Mouse (Mus musculus) T-helper 17 cell (primary cell): ENCODE data around the gene Fam19a5.

Experiments
- in situ Hi-C, 2 experiments: fragments of 300-600 bp; cut with MboI, MseI; formaldehyde crosslinking; loops; 1 replicate in 1 of 2; 2 replicates in 1 of 2; pipeline ENCODE4 v1.15.1; 2025; ENCODE audit warnings: high pct_unique_total_duplicates in 2 of 2

Gene Fam19a5

DNA sequence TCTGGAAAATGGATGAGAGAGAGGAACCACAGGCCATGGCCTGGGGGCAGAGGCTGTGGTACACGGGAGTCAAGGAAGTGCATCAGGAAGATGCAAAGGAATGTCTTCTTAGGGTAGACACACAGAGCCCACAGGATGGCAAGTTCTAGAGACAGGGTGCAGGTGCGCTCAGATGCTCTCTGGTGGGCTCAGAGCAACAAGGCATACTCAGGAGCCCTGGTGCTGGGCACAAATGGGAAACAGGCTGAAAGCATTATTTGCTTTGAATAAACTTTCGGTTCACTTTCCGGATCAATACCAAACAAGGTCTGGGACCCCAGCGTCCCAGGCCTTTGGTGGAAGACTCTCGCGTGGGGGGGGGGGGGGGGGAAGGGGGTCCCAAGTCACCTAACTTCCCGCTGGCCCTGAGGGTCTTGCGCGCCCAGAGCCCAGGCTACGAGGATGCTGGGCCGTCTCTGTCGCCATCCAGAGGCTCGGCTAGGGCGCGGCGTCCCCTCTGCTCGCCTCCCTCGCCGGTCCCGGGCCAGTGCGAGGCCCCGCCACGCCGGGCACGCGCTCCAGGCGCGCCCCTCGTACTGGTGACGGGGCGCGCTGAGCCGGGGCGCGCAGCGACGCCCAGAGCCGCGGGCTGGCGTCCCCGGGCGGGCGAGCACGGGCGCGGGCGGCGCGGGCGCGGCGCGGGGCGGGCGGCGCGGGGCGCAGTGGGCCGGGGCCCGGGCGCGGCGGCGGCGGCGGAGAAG, at the start of gene Fam19a5:
Gene Fam19a5 (plus strand): TSS at position 701 of the 740 bp plus-strand sequence.
- in situ Hi-C loops: no loop called here

DNA sequence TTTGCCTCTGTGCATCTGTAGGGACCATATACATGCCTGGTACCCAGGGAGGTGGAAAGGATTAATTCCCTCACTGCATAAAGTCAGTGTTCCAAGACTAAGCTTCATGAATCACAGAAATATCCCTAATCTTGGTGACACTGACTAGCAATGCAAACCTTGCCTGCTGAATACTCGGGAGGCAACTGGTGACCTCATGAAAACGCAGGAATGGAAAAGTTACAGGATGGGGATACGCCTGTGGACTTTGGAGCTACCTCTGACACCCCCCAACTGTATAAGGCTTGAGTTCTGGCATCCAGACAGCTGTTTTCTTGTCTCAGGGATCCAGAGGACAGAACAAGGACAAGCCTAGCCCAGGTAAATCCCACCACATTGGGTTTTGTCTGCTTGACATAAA, 42.4 kb upstream of the Fam19a5 start:
- in situ Hi-C loops: no loop called here

DNA sequence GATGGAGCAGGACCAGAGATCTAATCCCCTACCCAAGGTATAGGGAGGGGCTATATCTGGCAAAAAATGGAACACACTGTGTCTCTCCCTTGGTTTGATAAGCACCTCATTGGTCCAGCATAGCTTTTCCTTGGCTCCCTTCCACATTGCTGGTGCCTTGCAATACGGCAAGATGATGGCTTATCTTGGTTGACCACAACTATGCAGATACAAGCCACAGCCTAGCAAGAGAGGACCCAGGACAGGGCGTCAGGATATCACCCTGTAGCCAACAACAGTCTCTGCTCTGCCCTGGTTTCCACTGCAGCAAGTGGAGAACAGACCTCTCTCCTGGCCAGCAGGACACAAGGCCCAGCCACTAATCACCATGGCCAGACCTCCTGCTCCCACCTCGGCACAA, 36.8 kb upstream of the Fam19a5 start:
- in situ Hi-C loops: no loop called here

DNA sequence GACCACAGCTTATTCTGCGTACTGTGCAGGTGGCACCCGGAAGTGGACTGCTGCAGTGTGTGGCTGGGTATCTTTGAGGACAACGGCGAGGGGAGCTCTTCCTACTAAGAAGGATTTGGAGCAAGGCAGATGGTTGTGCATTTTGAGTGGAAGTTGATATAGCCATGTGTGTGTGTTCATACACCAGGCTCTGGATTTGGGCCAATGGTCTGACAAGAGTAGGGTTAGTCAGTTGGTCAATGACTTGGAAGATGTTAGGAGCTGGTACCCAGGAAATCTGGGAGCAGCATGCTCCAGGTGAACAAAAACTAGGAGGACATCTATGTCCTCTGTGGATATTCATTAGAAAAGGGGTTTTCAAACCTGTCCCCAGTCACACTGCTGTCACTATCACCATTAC, 33.2 kb upstream of the Fam19a5 start:
- in situ Hi-C loops: no loop called here

DNA sequence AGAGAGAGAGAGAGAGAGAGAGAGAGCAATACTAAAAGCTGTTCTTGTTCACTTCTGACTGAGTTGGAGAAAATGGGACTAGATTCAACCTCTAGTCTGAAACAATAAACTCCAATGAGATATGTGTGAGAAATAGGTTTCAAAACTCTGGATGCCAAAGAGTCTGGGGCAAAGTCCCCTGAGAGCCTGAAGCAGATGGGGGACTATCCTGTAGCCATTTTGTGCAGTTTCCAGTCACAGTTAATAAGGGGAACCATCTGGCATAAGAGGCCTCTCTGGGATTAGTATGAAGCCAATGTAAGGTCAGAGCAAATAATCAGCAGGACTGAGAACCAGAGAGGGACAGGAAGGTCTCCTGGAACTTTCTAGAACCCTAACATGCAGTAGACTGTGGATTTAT, 25.9 kb upstream of the Fam19a5 start:
- in situ Hi-C loops: no loop called here

DNA sequence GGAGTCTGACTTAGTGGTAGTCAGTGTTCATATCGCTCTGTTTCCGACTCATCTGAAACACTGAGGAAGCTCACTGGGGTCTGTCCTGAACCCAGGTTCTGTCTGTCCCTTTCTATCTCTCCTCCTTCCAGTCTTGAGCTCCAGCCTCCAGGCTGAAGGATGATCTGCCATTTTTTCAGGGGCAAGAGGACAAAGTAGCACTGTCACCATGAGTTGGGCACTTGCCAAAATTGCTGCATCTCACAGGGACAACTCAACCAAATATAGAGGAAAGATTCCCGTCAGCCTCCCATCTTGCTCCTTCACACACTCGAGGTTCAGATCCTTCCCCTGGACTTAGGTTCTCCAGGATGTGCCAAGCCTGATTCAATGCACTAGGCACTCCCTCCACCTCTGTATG, 14.8 kb upstream of the Fam19a5 start:
- in situ Hi-C loops: no loop called here

DNA sequence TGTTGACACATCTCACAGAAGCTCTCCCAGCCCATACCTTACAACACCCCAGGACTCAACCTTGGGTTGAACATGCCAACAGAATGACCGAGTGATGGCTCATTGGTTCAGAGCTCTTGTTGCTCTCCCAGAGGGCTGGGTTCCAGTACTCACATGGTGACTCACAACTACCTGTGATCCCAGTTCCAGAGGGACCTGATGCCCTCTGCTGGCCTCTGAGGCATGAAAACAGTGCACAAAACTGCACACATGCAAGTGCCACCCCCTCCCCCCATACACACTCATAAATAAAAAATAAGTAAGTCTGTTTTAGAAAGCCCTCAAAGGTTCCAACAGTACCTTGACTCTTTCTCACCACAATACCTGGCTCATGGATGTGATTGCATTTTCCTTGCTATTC, 2.4 kb upstream of the Fam19a5 start:
- in situ Hi-C loops: no loop called here

DNA sequence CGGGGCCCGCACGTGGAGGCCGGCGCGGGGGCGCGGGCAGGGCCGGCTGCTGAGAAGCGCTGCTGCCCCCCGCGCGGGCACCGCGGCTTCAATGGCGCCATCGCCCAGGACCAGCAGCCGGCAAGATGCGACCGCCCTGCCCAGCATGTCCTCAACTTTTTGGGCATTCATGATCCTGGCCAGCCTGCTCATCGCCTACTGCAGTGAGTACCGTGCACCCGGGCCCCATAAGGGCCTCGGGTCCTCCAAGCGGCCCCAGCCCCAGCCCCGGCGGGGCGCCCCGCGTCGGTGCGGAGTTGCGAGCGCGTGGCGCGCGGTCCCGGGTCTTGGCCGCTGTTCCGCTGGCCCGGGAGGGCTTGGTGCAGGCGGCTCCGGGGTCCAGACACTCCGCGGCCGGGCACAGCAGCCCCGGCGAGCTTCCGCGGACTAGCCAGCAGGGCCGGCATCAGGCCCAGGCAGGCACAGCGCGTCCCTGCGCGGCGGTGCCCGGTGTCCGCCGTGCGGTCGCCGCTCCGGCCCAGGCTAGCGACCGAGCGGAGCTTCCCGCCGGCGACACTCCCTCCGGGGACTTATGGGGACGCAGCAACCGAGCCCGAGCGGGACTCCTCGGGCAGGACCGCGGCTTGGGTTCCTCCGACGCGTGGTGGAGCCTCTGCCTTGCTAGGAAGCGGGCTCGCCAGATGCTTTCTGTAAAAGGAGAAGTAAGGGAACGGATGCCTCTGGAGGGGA, 466 bp downstream of the Fam19a5 start:
- in situ Hi-C loops: no loop called here

DNA sequence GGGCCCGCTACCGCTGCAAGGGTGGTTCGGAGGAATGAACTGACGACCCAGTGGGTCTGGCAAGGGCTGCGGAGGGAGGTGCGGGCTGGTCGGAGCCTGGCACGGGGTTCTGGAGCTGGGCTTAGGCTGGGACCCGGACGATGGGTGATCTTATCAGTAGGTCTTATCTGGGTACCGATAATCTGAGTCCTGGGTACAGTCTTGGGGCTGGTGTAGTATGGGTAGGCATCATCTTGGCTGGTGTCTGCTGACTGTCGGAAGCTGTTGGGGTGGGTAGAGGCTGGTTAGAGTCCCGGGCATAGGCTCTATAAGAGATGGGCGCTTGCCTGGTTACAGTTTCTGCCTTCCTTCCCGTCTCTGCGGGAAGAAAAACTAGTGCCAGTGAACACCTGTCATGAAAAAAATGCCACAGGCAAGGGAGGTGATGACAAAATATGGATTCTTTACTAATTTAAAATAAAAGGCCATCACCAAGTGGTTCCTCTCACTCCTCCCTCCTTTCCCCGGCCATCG, 1.1 kb downstream of the Fam19a5 start:
- in situ Hi-C loops: no loop called here

DNA sequence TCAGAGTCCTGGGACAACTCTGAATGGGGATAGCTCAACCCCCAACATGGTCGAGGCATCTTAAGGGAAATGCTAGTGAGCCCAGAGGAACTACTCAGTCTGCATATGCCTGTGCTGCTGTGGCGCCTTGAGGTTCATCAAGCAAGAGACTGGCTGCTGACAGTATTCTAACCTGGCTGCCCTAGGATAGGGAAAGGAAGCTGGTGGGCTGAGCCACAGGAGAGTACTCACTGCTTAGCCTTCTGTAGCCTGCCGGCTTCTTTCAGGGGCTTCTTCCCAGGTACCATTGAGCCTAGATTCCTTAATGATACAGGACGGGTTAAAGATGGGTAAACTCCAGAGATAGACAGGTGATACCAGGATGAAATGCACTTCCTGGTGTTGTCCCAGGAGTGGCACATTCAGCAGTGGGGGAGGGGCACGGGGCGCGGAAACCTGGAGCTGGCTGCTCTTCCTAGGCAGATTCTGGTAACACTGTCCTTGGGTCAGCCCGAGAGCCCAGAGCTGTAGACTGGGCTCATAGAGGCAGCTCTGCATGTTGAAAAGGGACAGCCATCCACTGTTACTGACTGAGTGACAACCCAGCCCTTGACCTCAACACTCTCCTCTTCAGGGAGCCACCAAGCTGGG, 1.7 kb downstream of the Fam19a5 start:
- in situ Hi-C loops: no loop called here

DNA sequence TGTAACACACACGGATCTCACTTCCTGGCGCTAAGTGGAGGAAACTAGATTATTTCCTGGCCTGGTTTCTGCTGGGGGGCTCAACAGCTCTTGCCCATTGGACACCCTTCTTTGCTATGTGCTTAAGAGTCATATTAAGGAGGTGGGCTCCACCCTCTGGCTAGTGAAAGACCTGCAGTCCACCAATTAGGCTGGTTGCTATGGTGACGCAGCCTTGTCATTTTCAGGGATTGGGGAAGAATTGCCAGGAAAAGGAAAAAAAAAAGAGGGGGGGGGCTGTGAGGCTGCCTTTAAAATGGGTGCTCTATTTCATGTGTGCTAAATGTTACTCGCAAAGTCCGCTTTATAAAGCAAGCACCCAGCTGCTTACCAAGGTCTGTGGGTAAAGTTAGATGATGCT, 2.9 kb downstream of the Fam19a5 start:
- in situ Hi-C loops: no loop called here

DNA sequence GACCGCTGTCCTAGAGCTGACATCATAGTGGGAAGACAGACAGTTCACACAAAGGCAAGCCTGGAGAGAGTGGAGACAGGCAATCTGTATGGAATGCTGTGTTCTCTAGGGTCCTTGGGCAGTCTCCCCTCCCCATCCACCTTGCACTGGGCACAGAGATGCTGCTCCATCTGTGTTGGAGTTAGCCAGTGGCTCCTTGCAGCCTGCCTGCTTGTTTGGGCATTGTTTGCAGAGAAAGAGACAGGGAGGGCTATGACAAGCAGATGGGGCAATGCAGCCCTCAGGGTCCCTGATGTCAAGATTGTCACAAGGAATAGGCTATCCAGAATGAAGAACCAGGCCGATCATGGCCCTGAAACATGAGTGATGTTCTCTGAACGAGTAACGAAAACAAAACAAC, 5.6 kb downstream of the Fam19a5 start:
- in situ Hi-C loops: no loop called here

DNA sequence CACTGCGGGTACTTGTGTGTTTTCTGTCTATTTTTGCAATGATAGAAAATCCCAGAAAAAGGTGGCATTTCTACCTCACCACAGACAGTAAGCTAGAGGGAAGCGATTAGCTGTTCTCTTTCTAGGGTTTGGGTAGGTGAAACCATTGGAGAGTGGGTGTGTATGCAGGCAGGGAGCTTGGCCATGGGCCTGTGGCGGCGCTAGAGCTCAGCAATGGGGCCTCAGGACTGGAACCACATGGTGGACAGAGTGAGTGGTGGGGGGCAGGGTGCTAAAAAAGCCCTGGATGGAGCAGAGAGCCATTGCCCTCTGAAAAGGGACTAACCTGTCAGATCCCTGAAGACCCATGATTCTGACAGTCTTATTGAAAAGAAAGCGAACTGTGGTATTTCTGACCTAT, 6.7 kb downstream of the Fam19a5 start:
- in situ Hi-C loops: no loop called here

DNA sequence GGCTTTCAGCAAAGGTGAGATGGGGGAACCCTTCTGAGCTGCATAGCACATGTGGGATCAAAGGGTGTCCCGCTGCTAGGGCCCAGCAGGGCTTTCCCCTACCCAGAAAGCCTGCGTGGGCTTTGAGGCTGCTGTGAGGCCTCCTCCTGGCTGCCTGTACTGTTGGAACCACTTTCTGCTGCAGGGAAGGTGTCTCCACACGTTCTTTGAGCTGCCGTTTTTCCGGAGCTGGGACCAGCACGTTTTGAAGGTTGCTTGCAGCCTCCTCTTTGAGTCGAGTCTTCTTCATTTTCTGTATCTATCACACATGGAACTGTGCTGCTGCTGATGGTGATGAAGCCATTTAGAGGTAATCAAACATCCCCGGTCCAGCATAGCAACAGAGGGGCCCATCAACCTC, 7.5 kb downstream of the Fam19a5 start:
- in situ Hi-C loops: no loop called here

DNA sequence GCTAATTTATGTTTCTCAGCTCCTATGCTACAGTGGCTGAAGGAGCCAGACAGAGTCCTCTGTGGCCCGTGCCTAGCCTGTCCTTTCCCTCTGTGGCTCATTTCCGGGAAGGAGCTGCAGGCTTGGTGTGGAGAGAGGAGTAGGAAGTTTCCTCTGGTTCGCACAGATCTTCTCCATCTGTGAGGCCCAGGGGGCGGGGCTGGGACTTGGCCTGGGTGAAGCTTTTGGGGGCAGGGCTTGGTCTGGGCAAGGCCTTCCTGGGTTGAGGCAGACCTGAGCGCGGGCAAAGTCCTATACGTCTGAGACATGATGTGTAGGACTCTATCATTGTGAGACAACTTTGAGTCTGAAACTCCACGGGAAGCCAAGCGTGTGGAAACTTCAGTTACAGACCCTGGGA, 11.7 kb downstream of the Fam19a5 start:
- in situ Hi-C loops: no loop called here

DNA sequence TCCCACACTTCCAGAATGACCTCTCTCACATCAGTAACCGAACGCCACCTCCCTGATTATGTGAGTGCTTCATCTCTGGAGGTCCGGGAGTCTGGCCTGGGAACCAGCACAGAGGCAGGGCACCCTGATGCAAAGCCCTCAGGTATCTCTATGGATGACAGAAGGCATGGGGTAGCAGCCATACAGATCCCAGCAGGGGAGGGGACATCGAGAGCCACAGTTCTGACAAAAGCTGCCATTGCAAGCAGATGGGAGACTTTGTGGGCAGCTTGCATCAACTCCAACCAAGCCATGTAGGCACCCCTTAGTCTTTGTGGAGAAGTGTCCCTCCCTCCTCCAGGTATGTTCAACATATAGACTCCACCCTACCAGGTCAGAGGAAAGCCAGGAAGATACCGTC, 20.2 kb downstream of the Fam19a5 start:
- in situ Hi-C loops: no loop called here

DNA sequence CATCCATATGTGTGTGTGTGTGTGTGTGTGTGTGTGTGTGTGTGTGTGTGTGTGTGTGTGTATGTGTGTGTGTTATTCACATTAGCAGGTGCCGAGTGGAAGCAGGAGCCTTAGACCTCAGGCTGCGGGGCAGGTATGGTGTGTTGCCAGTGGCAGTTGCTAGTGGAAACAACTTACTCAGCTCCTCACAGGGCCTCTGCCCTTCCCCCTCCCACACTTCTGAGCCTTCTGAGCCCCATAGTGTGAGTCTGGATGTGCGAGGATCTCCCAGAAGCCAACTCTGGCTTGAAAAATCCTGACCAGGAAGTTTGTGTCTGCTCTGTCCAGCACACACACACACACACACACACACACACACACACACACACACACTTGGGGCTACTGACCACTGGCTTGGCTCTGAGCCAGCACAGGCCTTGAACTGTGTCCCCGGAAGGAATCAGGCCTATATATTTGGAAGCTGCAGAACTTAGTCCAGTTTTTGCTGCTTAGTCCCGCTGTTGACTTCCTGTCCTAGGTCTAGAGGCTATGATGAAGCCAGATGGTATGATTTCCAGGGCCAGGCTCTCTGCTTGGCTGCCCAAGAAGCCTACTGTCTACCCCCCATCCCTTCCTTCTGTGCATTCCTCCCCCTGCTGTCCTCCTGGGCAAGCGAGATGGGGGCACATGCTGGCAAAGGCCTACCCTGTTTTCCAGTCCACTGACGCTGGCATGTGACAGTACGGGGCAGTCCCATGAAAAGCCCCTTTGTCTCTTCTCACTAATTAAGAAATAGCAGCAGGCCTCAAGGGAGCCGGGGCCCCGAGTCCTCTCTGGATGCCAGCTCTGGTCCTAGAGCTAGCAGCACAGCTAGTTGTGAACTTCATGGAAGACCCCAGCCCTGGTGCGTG, 22.2 kb downstream of the Fam19a5 start:
- in situ Hi-C loops: no loop called here

DNA sequence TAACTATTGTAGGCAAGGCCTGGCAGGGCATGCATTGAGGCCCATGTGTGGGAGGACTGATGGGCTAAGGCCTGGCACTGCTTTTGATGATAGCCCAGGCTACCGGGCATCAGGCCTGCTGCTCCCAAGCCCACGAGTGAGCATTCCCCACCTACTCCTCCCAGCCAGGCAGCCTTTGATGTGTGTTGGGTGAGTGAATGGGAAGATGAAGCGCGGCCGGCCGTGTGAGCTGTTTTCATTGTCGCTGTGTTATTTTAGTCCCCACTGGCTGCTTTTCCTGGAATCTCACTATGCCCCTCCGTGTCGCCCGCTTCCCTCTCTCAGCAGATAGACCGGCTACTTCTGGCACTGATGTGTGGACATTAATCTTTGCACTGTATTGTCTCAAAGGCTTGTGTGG, 26.1 kb downstream of the Fam19a5 start:
- in situ Hi-C loops: no loop called here

DNA sequence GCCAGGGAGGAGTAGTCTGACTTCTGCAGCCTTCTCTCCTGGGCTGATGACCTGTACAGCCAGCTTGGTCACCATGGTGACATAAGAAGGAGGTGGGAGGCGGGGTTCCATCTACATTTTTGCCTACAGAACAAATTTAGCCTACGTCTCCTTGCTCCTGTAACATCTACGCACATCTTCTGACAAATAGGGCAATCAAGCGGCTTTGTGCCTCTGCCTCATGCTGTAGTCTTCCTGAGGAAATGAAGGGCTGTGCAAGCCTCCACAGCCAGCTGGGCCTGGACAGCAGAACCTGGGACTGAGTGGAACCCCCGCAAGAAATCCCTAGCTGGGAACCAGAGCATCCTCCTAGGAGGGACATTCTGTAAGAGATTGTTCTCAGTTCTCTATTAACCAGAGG, 35.8 kb downstream of the Fam19a5 start:
- in situ Hi-C loops: no loop called here

DNA sequence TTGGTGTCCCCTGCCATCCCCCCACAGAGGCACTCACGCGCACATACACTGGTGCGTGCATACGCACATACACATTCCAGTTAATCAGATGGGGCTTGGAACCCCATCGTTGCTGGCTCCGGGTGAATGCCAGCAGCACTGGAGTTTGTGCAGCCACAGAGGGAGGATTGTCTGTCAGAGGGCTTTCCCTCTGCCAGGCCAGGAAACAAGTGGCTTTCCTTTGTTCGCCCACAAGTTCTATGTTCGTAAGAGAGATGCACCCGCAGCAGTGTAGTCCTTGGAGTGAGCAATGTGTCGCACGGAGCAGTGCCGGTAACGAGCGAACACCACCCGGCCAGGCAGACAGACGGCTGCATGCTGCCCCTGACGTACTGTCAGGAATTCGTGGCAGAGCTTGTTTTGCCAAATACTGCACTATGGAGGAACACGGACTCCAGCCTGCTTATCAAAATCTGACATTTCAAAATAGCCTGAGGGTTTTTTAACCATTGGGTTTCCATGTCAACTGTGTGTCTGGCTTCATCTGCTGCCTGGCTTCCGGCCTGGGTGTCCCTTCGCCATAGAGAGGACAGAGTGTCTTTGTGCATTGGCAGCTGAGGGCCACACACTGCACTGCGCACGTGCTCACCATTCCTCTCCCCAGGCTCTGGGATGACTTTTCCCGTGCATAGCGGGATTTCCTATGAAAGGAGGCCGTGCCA, 40.0 kb downstream of the Fam19a5 start:
- in situ Hi-C loops: no loop called here

DNA sequence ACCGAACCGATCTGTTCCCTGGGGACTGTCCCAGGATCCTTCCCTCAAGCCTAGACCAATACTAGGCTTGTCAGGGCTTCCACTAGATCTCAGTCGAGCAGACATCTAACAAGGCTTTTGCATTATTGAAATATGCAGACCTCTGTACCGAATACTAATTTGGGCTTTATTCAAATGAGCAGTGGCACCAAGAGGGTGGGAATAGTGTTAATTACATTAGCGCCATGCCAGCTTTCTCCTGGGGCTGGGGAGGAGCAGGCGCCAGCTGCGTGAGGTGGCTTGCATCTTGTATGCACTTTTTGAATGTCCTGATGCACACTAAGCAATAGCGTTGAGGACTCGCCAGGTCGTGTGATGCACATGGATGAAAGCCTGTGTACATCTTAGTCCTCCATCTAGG, 46.9 kb downstream of the Fam19a5 start:
- in situ Hi-C loops: loop anchor here in 1 of 2 experiments (5.0 kb wide), 1 partner anchor 51 kb away; no protein-coding TSS in a partner anchor
